Mouse (Mus musculus) testis, adult 2 months (tissue): ENCODE results near the gene Baz2b.

Experiments
- CTCF ChIP-seq: fragments of 200-500 bp; IDR thresholded peaks from 2 replicates; pipeline ENCODE4 v1.5.1; 2012; ENCODE audit warnings: low read depth, mild to moderate bottlenecking, inconsistent platforms, low read length, moderate library complexity; ENCODE audit not compliant: control insufficient read depth, insufficient read depth, insufficient replicate concordance
- POLR2A ChIP-seq: fragments of 200-500 bp; IDR thresholded peaks from 2 replicates; pipeline ENCODE4 v1.6.1; 2012; ENCODE audit warnings: low read depth, mild to moderate bottlenecking, inconsistent platforms, low read length, moderate library complexity; ENCODE audit not compliant: control insufficient read depth

DNA sequence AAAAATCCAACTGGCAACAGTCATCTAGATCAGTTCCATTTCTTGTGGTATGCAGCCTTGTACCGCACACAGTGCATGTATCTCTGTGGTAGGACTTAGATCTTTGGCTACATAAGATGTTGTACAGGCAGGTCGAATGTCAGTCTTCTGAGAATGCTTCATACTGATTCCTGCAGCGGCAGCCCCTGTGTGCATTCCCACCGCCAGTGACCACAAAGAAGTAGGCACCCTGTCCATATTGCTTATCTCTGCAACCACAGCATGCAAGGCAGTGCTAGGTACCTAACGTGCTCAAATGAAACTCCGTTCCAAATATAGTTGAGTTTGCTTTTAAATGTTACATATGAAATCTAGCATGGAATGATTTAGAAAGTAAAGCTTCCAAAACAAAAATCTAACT lies 328.2 kb downstream of the Baz2b start:
- TF ChIP-seq CTCF (no peak), POLR2A (no peak)
